Mouse (Mus musculus): ENCODE measurements around the gene Olfr547. TPM values are rescaled to one million over a fixed set of nuclear protein-coding genes. Genes with fewer than 3 reads are reported as not detected.

Olfr547 gene
- polyA plus RNA-seq, 1 experiment from 2014 or later: not detected

DNA sequence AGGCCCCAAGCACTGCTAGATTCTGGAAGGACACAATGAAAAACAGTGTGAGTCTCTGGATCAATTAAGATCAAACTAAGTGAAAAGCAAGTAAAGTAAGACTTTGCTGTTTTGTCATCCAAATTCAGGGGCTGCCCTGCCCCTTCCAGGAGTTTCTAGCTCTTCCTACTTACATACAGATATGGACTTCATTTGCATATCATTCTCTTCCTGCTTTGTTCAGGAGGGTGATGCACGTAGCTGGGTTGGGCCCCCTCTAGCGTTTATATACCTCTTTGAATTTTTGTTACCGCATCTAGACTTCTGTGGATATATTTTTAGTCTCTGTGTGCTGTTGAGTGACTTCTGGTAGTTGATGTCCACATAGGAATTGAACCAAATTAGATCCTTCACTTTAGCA, 6.7 kb downstream of the Olfr547 start:
- H3K36me3 ChIP-seq (ENCODE audit: control insufficient read depth, insufficient read depth, low read length): no peaks in the 10 kb centered on the region
- no peak overlapping the region for H3K4me3 ChIP-seq (ENCODE audit: low read depth, low read length)
- no peaks in the 10 kb centered on the region for H3K4me1 ChIP-seq (replicated peaks; ENCODE audit: control insufficient read depth, insufficient read depth)
- no peak overlapping the region for H3K27ac ChIP-seq (replicated peaks)
- H3K4me2 ChIP-seq (replicated peaks; ENCODE audit: low read depth): no peak overlapping the region
- 48% methylated on average over 3 of the region's 3 CpGs for WGBS
- ATAC-seq (ENCODE audit: low FRiP score, low TSS enrichment) (no peak), DNase-seq (ENCODE audit: low spot score) (no peak)
- no peaks in the 10 kb centered on the region for H3K27me3 ChIP-seq (ENCODE audit: control insufficient read depth, insufficient read depth, low read length)
- H3K9ac ChIP-seq (ENCODE audit: low read length): no peak overlapping the region
- no peaks in the 10 kb centered on the region for H3K9me3 ChIP-seq (ENCODE audit: control insufficient read depth, low read length)
- TF ChIP-seq EP300 (optimal IDR thresholded peaks at IDR 0.05) (no peak), CTCF (IDR thresholded peaks at IDR 0.05; ENCODE audit: low read depth) (no peak)

- Histone ChIP-seq H3K27ac (replicated peaks) (no peak within 1 kb of the TSS), H3K4me3 (ENCODE audit: low read depth, low read length) (no peak within 1 kb of the TSS), H3K27me3 (ENCODE audit: control insufficient read depth, insufficient read depth, low read length) (no peaks in the 10 kb centered on the region), H3K4me1 (replicated peaks; ENCODE audit: control insufficient read depth, insufficient read depth) (no peaks in the 10 kb centered on the region), H3K4me2 (replicated peaks; ENCODE audit: low read depth) (no peak within 1 kb of the TSS), H3K9ac (ENCODE audit: low read length) (no peak within 1 kb of the TSS), H3K36me3 (ENCODE audit: control insufficient read depth, insufficient read depth, low read length) (no peaks in the 10 kb centered on the region), H3K9me3 (ENCODE audit: control insufficient read depth, low read length) (no peaks in the 10 kb centered on the region)
- TF ChIP-seq CTCF (IDR thresholded peaks at IDR 0.05; ENCODE audit: low read depth) (no peak), EP300 (optimal IDR thresholded peaks at IDR 0.05) (no peak)
- 95% methylated on average over 3 of the region's 3 CpGs for WGBS
- ATAC-seq (ENCODE audit: low FRiP score, low TSS enrichment) (no peak), DNase-seq (ENCODE audit: low spot score) (no peak)
Measured at GRCm38 (mm10) chr7:102549570-102549969, 15.0 kb downstream of the Olfr547 start, which contains the start of gene Olfr549. TSS of gene Olfr549 (plus strand) at chr7:102549870.

- no peaks in the 10 kb centered on the region for H3K36me3 ChIP-seq (ENCODE audit: control insufficient read depth, insufficient read depth, low read length)
- no peak overlapping the region for H3K4me3 ChIP-seq (ENCODE audit: low read depth, low read length)
- 65% methylated on average over 3 of the region's 3 CpGs for WGBS
- no peak overlapping the region for H3K9ac ChIP-seq (ENCODE audit: low read length)
- TF ChIP-seq CTCF (IDR thresholded peaks at IDR 0.05; ENCODE audit: low read depth): no peak
- TF ChIP-seq EP300 (optimal IDR thresholded peaks at IDR 0.05): no peak
- H3K27ac ChIP-seq (replicated peaks): no peak overlapping the region
- H3K9me3 ChIP-seq (ENCODE audit: control insufficient read depth, low read length): no peaks in the 10 kb centered on the region
- H3K4me1 ChIP-seq (replicated peaks; ENCODE audit: control insufficient read depth, insufficient read depth): no peaks in the 10 kb centered on the region
- ATAC-seq (ENCODE audit: low FRiP score, low TSS enrichment) (no peak), DNase-seq (ENCODE audit: low spot score) (no peak)
- H3K4me2 ChIP-seq (replicated peaks; ENCODE audit: low read depth): no peak overlapping the region
- no peaks in the 10 kb centered on the region for H3K27me3 ChIP-seq (ENCODE audit: control insufficient read depth, insufficient read depth, low read length)
Measured at GRCm38 (mm10) chr7:102553279-102553678, 18.7 kb downstream of the Olfr547 start.

GRCm38 (mm10) chr7:102564999-102565997, 30.7 kb downstream of the Olfr547 start, which contains the start of gene Trim21:
TSS of gene Trim21 (minus strand) at chr7:102565486.
- peak within 1 kb of the TSS; percentile 69 for H3K9ac ChIP-seq (ENCODE audit: low read length)
- H3K4me1 ChIP-seq (replicated peaks; ENCODE audit: control insufficient read depth, insufficient read depth): no peaks in the 10 kb centered on the region
- peak; percentile 100 for ATAC-seq (ENCODE audit: low FRiP score, low TSS enrichment)
- H3K27ac ChIP-seq (replicated peaks): peak within 1 kb of the TSS; percentile 20
- H3K4me3 ChIP-seq (ENCODE audit: low read depth, low read length): peak within 1 kb of the TSS; percentile 54
- DNase-seq (ENCODE audit: low spot score): peak; percentile 89
- H3K9me3 ChIP-seq (ENCODE audit: control insufficient read depth, low read length): no peaks in the 10 kb centered on the region
- 0 out of 2 replicates have a peak, but pooled peaks cover 2% of the 10 kb centered on the region for H3K36me3 ChIP-seq (ENCODE audit: control insufficient read depth, insufficient read depth, low read length)
- H3K27me3 ChIP-seq (ENCODE audit: control insufficient read depth, insufficient read depth, low read length): no peaks in the 10 kb centered on the region
- WGBS: 14% methylated on average over 10 of the region's 10 CpGs
- TF ChIP-seq EP300 (optimal IDR thresholded peaks at IDR 0.05): no peak
- no peak for TF ChIP-seq CTCF (IDR thresholded peaks at IDR 0.05; ENCODE audit: low read depth)
- H3K4me2 ChIP-seq (replicated peaks; ENCODE audit: low read depth): peak within 1 kb of the TSS; percentile 79

DNA sequence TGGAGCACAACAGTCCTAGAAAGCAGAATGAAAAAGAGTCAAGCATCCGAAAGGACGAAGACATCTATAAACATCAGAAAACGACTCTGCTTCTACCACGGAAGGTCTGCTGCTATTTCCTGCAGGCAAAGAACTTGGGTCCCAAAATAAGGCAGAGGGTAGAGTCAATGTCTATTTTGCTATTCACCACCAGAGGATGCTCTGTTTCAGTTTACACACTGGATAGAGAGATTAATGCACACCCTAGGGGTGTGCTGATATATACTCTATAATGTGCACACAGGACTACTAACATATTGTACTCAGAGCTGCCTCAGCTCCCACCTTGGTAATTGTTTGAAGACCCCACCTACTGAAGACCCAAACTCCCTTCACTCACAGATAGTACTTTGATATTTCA, 31.7 kb downstream of the Olfr547 start:
- H3K9me3 ChIP-seq (ENCODE audit: control insufficient read depth, low read length): no peaks in the 10 kb centered on the region
- no peak for DNase-seq (ENCODE audit: low spot score)
- 80% methylated on average over 4 of the region's 4 CpGs for WGBS
- no peaks in the 10 kb centered on the region for H3K27me3 ChIP-seq (ENCODE audit: control insufficient read depth, insufficient read depth, low read length)
- no peak overlapping the region for H3K9ac ChIP-seq (ENCODE audit: low read length)
- H3K36me3 ChIP-seq (ENCODE audit: control insufficient read depth, insufficient read depth, low read length): no peaks in the 10 kb centered on the region
- no peak for ATAC-seq (ENCODE audit: low FRiP score, low TSS enrichment)
- no peaks in the 10 kb centered on the region for H3K4me1 ChIP-seq (replicated peaks; ENCODE audit: control insufficient read depth, insufficient read depth)
- no peak overlapping the region for H3K27ac ChIP-seq (replicated peaks)
- H3K4me3 ChIP-seq (ENCODE audit: low read depth, low read length): no peak overlapping the region
- TF ChIP-seq EP300 (optimal IDR thresholded peaks at IDR 0.05): no peak
- peak; percentile 21; the same call in 1 of the 2 replicates for TF ChIP-seq CTCF (IDR thresholded peaks at IDR 0.05; ENCODE audit: low read depth)
- H3K4me2 ChIP-seq (replicated peaks; ENCODE audit: low read depth): no peak overlapping the region

DNA sequence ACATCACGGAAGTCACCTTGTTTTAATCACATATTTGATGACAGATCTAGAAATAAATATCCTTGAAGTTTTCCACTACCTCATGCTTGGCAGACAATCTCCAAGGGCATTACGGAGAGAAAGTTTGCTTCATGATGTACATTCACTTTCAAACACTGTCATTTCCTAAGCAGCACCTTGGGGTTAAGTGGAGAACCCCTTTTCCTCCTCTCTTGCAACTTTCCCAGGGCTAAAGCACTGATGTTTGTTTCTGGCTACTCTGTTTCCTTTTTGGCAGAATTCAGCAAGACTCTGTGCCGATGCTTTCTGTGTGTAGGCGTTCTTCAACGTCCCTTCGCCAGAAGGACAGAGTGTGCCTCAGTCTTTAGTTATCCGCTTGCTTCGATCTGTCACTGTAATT, 36.6 kb downstream of the Olfr547 start, which contains the start of gene Olfr550:
TSS of gene Olfr550 (plus strand) at position 301 of the 400 bp plus-strand sequence.
- H3K4me1 ChIP-seq (replicated peaks; ENCODE audit: control insufficient read depth, insufficient read depth): no peaks in the 10 kb centered on the region
- WGBS: 86% methylated on average over 8 of the region's 8 CpGs
- H3K9ac ChIP-seq (ENCODE audit: low read length): no peak within 1 kb of the TSS
- no peaks in the 10 kb centered on the region for H3K27me3 ChIP-seq (ENCODE audit: control insufficient read depth, insufficient read depth, low read length)
- H3K36me3 ChIP-seq (ENCODE audit: control insufficient read depth, insufficient read depth, low read length): no peaks in the 10 kb centered on the region
- ATAC-seq (ENCODE audit: low FRiP score, low TSS enrichment): no peak
- no peaks in the 10 kb centered on the region for H3K9me3 ChIP-seq (ENCODE audit: control insufficient read depth, low read length)
- H3K4me2 ChIP-seq (replicated peaks; ENCODE audit: low read depth): no peak within 1 kb of the TSS
- no peak within 1 kb of the TSS for H3K4me3 ChIP-seq (ENCODE audit: low read depth, low read length)
- DNase-seq (ENCODE audit: low spot score): no peak
- TF ChIP-seq EP300 (optimal IDR thresholded peaks at IDR 0.05) (no peak), CTCF (IDR thresholded peaks at IDR 0.05; ENCODE audit: low read depth) (no peak)
- no peak within 1 kb of the TSS for H3K27ac ChIP-seq (replicated peaks)
